Mouse (Mus musculus) forebrain, embryonic 13.5 days (tissue): ENCODE results near the gene Mbnl3. TPM values are rescaled to one million over a fixed set of nuclear protein-coding genes. Genes with fewer than 3 reads are reported as not detected.

Experiments
- ATAC-seq: fragments of 200-750 bp; cut with Nextera tagmentation; 2 replicates; pipeline ENCODE4 v1.8.0; 2017
- H3K27ac ChIP-seq: fragments of 300-500 bp; sonication (generic); 2 replicates; pipeline ENCODE4 v1.5.1; 2015; ENCODE audit warnings: inconsistent platforms, mild to moderate bottlenecking, moderate library complexity
- H3K27me3 ChIP-seq: fragments of 300-500 bp; sonication (generic); 2 replicates; pipeline ENCODE4 v1.6.1; 2015; ENCODE audit warnings: mild to moderate bottlenecking, inconsistent platforms
- H3K36me3 ChIP-seq: fragments of 300-500 bp; sonication (generic); 2 replicates; pipeline ENCODE4 v1.6.1; 2015; ENCODE audit warnings: mild to moderate bottlenecking, inconsistent platforms; ENCODE audit not compliant: poor library complexity, severe bottlenecking
- H3K4me1 ChIP-seq: fragments of 300-500 bp; sonication (generic); 2 replicates; pipeline ENCODE4 v1.6.1; 2015; ENCODE audit warnings: inconsistent platforms
- H3K4me2 ChIP-seq: fragments of 300-500 bp; sonication (generic); 2 replicates; pipeline ENCODE4 v1.6.1; 2015; ENCODE audit warnings: inconsistent platforms, mild to moderate bottlenecking, moderate library complexity
- H3K4me3 ChIP-seq: fragments of 300-500 bp; sonication (generic); 2 replicates; pipeline ENCODE4 v1.5.1; 2015; ENCODE audit warnings: mild to moderate bottlenecking, inconsistent platforms
- H3K9ac ChIP-seq: fragments of 300-500 bp; sonication (generic); 2 replicates; pipeline ENCODE4 v1.6.1; 2015; ENCODE audit warnings: mild to moderate bottlenecking, inconsistent platforms
- H3K9me3 ChIP-seq: fragments of 300-500 bp; sonication (generic); replicated peaks from 2 replicates; pipeline ENCODE4 v1.6.1; 2016; ENCODE audit warnings: inconsistent platforms
- WGBS: fragments of 180-500 bp; shearing (Covaris S2); methylation state at CpG from one replicate; pipeline ENCODE4 v1.1.7; 2015; 5-methylcytosine and 5-hydroxymethylcytosine counted together
- polyA plus RNA-seq: library from polyadenylated mRNA; unstranded; fragments of >200 nt; fragmentation: Nextera tagmentation; extraction: Ambion mirVana; gene quantifications from 2 replicates; pipeline ENCODE4 v1.2.1, GENCODE M21; 2015

Gene Mbnl3
- polyA plus RNA-seq = 3.5 and 4.5 TPM in 2 replicates

DNA sequence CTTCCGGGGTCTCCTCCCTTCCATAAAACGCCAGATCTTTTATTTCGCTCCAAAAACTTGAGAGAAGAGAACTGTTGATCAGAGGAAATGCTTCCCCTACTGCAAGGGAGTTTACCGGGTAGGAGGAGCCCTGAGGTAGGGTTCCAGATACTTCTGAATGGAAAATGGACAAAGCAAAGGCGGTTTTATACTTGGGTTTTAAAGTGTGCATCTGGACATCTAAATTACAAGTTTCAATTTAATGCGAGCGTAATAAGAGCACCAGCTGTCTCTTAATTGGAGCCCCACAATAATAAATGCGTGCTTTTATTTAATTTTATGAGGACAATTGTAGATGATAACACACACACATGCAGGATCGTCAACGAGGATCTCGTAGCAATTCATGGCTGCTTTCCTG lies at the start of gene Mbnl3:
Gene Mbnl3, minus strand, starts transcription at position 101 of the 400 bp plus-strand sequence.
- peak within 1 kb of the TSS; percentile 57 for H3K9ac ChIP-seq
- peak within 1 kb of the TSS; percentile 72 for H3K4me2 ChIP-seq
- no peak for ATAC-seq
- no peak within 1 kb of the TSS; the same call in 1 of the 2 replicates for H3K27ac ChIP-seq
- no peaks in the 10 kb centered on the region; the same call in 1 of the 2 replicates for H3K27me3 ChIP-seq
- 37% methylated on average over 11 of the region's 11 CpGs for WGBS
- peak within 1 kb of the TSS; percentile 51 for H3K4me3 ChIP-seq
- H3K4me1 ChIP-seq = no peaks in the 10 kb centered on the region
- H3K36me3 ChIP-seq = no peaks in the 10 kb centered on the region
- H3K9me3 ChIP-seq = no peaks in the 10 kb centered on the region

DNA sequence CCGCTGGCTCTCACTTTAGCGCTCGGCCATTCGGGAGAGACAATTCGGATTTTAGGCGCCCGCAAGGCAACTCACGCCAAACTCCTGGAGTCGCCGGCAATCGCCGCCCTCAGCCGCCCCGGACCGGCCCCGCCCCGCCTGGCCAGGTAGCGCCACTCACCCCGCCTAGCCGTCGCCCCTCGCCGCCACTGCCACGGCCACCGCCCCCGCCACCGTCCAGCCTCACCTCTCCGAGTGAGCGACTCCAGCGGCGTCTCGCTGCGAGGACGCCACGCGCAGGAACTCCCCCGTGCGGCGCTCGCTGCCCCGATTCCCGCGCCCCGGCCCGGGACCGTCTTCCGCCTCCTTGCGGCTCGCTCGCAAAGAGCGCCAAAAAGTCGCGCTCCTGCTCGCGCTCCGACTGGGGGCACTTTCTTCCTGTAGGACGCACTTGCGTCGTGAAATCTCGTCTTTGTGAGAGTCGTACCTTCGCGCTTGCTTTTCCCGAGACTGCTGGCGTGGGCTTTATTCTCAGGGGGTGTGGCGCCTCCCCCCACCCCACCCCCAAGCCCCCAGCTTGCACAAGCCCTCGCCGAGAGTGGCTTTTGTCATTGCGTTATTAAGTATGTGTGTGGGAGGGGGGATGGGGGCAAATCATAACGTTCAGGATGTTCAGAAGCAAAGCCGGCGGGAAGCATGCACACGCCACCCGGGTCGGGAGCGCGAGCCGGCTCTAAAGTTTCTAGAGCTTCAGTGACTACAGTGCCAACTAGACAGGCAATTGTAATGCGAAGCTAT lies 596 bp downstream of the Mbnl3 start:
- peak; percentile 67 for ATAC-seq
- Histone ChIP-seq H3K4me1 (no peaks in the 10 kb centered on the region), H3K36me3 (no peaks in the 10 kb centered on the region), H3K27ac (no peak overlapping the region; the same call in 1 of the 2 replicates), H3K27me3 (no peaks in the 10 kb centered on the region; the same call in 1 of the 2 replicates), H3K9ac (peak overlapping the region; percentile 57), H3K9me3 (no peaks in the 10 kb centered on the region), H3K4me3 (peak overlapping the region; percentile 51), H3K4me2 (peak overlapping the region; percentile 72)
- 20% methylated on average over 41 of the region's 79 CpGs for WGBS

DNA sequence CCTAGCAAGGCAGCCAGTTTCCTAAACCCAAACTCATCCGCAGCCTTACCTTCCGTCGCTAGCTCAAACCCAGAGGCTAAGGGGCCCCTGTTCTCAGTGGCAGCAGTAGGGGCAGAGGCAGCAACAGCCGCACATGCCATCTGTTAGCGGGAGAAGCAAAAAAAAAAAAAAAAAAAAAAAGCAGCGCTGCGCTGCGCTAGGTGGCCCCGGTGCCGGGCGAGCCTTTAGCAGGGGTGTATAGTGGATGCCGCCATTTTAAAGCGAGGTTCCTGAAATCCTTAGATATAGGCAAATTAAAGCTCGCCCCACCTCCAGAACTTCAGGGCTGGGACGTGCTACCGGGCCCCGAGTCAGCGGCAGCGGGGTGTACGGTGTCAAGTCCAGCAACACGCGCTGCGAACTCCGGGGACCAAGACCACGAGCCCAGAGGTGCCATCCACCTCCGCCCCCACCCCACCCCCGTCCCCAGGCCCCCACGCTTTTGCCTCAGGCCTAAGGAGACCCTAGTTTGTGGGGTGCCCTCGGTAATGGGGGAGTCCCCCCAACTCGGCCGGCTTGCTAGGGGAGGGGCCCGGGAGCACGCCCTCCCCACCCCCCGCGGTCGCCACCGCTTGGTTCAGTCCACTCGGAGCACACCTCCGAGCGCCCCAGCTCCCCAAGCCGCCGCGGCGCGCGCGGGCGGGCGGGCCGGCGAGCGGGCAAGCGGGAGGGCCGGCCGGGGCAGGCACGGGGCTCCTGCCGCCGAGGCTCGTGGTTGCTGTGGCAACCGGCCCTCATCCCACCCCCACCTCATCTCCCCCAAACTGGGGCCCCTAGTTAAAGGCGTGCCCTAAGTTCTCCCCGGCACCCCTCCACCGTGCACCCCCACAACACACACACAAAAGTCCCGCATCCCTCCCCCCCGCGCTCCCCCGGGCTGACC lies 1.4 kb downstream of the Mbnl3 start:
- Histone ChIP-seq H3K4me1 (no peaks in the 10 kb centered on the region), H3K27me3 (no peaks in the 10 kb centered on the region; the same call in 1 of the 2 replicates), H3K9ac (peak overlapping the region; percentile 57), H3K9me3 (no peaks in the 10 kb centered on the region), H3K27ac (no peak overlapping the region; the same call in 1 of the 2 replicates), H3K4me3 (peak overlapping the region; percentile 51), H3K36me3 (no peaks in the 10 kb centered on the region), H3K4me2 (peak overlapping the region; percentile 72)
- ATAC-seq = peak; percentile 86
- WGBS = 21% methylated on average over 41 of the region's 67 CpGs

DNA sequence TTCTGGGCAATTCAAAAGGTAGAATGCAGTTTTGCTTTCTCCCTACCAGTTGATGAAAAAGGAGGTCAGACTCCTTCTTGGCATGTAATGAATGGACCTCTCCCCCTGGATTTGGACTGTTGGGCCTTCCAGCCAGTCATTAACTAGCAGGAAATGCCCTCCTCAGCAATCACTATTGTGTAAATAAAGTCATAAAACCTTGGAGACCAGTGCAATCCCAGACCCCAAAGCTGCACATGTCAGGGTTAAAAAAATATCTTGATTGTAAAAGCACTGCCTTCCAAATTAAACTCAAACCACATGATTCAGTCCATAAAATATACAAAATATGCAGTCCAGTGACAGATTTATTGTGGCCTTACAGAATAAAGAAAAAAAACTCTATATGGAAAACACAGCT lies 9.3 kb downstream of the Mbnl3 start:
- Histone ChIP-seq H3K4me3 (no peak overlapping the region), H3K9me3 (no peaks in the 10 kb centered on the region), H3K9ac (no peak overlapping the region), H3K27ac (no peak overlapping the region), H3K4me1 (no peaks in the 10 kb centered on the region), H3K27me3 (no peaks in the 10 kb centered on the region), H3K36me3 (no peaks in the 10 kb centered on the region), H3K4me2 (no peak overlapping the region)
- no peak for ATAC-seq

DNA sequence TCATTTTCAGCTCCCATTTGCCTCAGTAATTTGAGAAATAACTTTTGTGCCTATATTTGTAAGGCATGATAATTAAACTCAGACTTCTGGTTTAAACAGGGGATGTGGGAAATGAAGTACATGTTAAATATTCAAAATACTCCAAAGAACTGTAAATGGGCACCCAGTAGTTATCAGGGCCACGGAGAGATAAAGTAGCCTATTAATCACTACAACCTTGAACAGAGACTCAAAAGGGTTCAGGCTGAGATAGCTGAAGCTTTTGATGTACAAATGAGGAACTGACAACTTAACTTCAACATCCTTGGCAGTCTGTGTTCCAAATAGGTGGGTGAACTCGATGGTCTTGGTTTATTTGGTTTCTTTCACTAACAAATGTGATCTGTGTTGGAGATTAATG lies 34.4 kb downstream of the Mbnl3 start:
- ATAC-seq = no peak
- no peaks in the 10 kb centered on the region for H3K4me1 ChIP-seq
- H3K4me2 ChIP-seq = no peak overlapping the region
- no peaks in the 10 kb centered on the region for H3K27me3 ChIP-seq
- H3K9ac ChIP-seq = no peak overlapping the region
- WGBS = 60% methylated on average over 2 of the region's 2 CpGs
- H3K4me3 ChIP-seq = no peak overlapping the region
- no peak overlapping the region for H3K27ac ChIP-seq
- H3K36me3 ChIP-seq = no peaks in the 10 kb centered on the region
- H3K9me3 ChIP-seq = no peaks in the 10 kb centered on the region

DNA sequence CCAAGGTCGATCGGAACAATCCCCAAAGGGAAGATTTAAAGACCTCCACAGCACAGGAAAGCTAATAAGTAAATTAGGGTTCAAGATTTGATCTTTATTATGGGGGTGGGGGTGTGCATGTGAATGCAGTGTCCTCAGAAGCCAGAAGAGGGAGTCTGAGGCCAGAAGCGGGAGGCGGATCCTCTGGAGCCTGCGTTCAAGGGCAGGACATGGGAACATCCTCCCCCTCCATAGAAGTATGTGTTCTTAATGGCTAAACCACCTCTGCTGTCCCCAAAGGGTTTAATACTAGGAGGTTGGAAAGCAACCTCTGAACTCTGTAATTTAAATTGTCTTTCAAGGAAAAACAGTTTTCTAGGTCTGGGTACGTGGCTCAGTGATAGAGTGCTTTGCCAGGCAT lies 34.9 kb downstream of the Mbnl3 start:
- no peaks in the 10 kb centered on the region for H3K27me3 ChIP-seq
- no peak overlapping the region for H3K4me2 ChIP-seq
- no peak overlapping the region for H3K27ac ChIP-seq
- 71% methylated on average over 6 of the region's 6 CpGs for WGBS
- H3K4me3 ChIP-seq = no peak overlapping the region
- no peak overlapping the region for H3K9ac ChIP-seq
- H3K36me3 ChIP-seq = no peaks in the 10 kb centered on the region
- no peaks in the 10 kb centered on the region for H3K9me3 ChIP-seq
- no peaks in the 10 kb centered on the region for H3K4me1 ChIP-seq
- no peak for ATAC-seq

DNA sequence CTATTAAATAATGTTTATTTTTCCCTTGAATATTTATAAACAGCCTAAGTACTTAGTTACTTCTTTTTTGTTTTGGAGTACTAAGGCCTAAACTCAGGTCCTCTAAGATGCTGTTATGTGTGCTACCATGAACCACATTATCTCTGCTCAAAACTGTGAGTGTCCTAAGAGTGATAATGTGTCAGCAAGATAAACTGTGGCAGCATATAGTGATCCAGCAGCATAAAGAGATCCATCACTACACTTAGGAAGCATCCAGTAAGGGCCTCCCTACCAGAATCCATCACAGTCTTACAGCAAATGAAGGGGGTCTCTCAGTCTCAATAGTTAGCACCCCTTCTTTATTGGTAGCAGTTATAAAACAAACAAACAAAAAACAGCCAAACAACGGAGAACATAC lies 35.9 kb downstream of the Mbnl3 start:
- no peaks in the 10 kb centered on the region for H3K9me3 ChIP-seq
- no peaks in the 10 kb centered on the region for H3K27me3 ChIP-seq
- H3K9ac ChIP-seq = no peak overlapping the region
- H3K36me3 ChIP-seq = no peaks in the 10 kb centered on the region
- H3K27ac ChIP-seq = no peak overlapping the region
- no peaks in the 10 kb centered on the region for H3K4me1 ChIP-seq
- no peak overlapping the region for H3K4me3 ChIP-seq
- no peak for ATAC-seq
- WGBS = 97% methylated on average over 1 of the region's 1 CpGs
- H3K4me2 ChIP-seq = no peak overlapping the region

DNA sequence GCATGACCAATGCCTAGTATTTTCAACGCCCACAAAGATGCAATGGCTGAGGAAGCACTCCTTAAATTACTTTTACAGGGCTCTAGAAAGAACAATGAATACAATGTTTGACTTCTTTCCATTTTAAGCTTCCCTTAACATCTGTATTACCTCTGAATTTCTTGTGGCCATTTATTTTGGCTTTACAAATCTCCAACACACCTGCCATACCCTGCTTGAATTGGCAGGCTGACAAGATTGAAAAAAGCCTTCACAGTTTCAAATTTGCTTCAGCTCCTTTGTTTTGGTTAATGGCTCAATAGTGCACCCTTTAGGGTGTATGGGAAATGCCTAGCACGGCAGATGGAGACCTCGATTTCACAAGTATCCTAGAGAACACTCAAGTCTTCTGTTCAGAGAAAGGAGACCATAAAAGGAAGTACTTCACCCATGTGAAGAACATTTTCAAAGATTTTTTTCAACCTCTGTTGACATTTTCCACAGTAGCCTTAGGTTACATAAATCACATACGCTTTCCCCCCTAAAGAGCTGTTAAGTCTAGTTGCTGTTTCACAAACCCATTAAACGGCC lies 36.8 kb downstream of the Mbnl3 start:
- ATAC-seq = no peak
- no peaks in the 10 kb centered on the region for H3K9me3 ChIP-seq
- H3K4me2 ChIP-seq = no peak overlapping the region
- no peaks in the 10 kb centered on the region for H3K4me1 ChIP-seq
- no peak overlapping the region for H3K27ac ChIP-seq
- H3K4me3 ChIP-seq = no peak overlapping the region
- H3K36me3 ChIP-seq = no peaks in the 10 kb centered on the region
- H3K9ac ChIP-seq = no peak overlapping the region
- 61% methylated on average over 5 of the region's 5 CpGs for WGBS
- H3K27me3 ChIP-seq = no peaks in the 10 kb centered on the region

DNA sequence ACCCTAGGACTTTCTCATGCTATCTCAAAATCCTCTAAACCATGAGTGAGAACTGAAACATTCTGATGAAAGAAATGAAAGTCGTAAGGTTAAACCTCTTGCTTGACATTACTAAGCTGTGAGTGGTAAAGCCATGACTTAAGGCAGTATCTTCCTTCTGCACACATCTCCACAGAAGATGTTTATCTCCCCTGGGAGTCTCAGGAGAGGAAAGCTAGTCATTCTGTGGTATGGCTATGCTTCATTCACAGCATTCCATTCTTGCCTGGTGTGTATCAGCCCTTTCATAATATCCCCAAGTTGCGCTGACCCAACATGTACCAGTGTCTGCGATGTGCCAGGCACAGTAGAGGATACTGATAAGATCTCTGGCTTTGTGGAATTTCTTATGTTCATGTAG lies 38.4 kb downstream of the Mbnl3 start:
- H3K27me3 ChIP-seq = no peaks in the 10 kb centered on the region
- H3K4me1 ChIP-seq = no peaks in the 10 kb centered on the region
- no peaks in the 10 kb centered on the region for H3K36me3 ChIP-seq
- 95% methylated on average over 3 of the region's 3 CpGs for WGBS
- no peaks in the 10 kb centered on the region for H3K9me3 ChIP-seq
- no peak for ATAC-seq
- H3K9ac ChIP-seq = no peak overlapping the region
- no peak overlapping the region for H3K4me3 ChIP-seq
- no peak overlapping the region for H3K4me2 ChIP-seq
- H3K27ac ChIP-seq = no peak overlapping the region

DNA sequence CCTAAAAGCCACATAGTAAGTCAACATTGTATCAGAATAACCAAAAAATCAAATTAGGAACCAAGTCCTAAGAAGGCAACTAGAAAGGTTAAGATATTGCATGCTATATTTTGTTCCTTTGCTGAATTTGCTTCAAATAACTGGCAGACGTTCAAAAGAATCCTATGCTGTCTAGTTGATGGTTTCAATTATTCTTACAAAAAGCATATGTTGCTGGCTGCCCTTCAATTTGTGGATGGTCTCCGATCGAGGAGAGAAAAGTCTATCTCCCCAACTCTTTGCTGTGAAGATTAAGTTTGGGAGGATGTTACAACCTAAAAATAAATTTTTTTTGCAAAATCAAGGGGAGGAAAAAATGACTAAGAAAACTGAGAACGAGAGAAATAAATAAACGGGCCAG lies 41.6 kb downstream of the Mbnl3 start:
- Histone ChIP-seq H3K9ac (no peak overlapping the region), H3K4me2 (no peak overlapping the region), H3K4me1 (no peaks in the 10 kb centered on the region), H3K27me3 (no peaks in the 10 kb centered on the region), H3K36me3 (no peaks in the 10 kb centered on the region), H3K4me3 (no peak overlapping the region), H3K27ac (no peak overlapping the region), H3K9me3 (no peaks in the 10 kb centered on the region)
- ATAC-seq = no peak
- WGBS = 83% methylated on average over 5 of the region's 5 CpGs

DNA sequence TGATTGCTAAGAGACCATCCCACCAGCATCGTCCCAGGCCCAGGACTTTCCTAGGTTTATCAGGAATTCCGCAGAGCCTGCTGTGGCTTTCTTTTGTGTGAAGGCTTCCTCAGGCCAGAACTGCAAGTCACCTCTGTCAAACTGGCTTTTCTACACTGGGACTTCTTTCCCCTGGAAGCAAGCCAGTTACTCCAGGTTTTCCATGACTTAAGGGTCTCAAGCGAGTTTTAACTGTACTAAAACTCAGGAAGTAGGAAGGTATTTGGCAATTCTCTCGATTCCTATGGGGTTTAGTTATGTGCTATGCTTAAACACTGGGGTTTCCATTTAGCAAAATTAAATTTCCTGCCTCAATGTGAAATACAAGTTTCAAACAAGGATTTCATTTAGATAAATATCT lies 57.9 kb downstream of the Mbnl3 start:
- ATAC-seq = no peak
- Histone ChIP-seq H3K27me3 (no peaks in the 10 kb centered on the region), H3K9ac (no peak overlapping the region), H3K27ac (no peak overlapping the region), H3K36me3 (no peaks in the 10 kb centered on the region), H3K4me1 (no peaks in the 10 kb centered on the region), H3K4me2 (no peak overlapping the region), H3K4me3 (no peak overlapping the region), H3K9me3 (no peaks in the 10 kb centered on the region)
- 59% methylated on average over 4 of the region's 4 CpGs for WGBS

DNA sequence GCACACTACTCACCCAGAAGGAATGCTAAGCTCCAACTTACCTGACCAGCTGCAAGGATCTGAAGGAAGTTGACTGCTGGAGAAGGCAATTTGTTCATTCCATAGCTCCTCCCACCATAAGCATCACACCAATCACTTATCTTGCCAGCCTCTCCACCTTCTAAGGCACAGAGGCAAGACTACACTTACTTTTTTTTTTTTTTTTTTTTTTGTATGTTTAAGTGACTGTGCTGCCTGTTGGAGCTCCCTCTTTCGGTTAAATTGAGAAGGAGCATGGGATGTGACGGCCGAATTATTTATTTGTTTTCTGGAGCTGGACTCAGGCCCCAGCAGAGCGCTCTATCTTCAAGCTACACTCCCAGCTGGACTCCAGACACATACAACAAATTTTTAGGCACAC lies 60.0 kb downstream of the Mbnl3 start:
- 47% methylated on average over 4 of the region's 4 CpGs for WGBS
- ATAC-seq = no peak
- no peak overlapping the region for H3K27ac ChIP-seq

More for the DNA sequence above, 60.0 kb downstream of the Mbnl3 start:
- Histone ChIP-seq H3K4me1 (no peaks in the 10 kb centered on the region), H3K36me3 (no peaks in the 10 kb centered on the region), H3K4me3 (no peak overlapping the region), H3K9me3 (no peaks in the 10 kb centered on the region), H3K27me3 (no peaks in the 10 kb centered on the region), H3K4me2 (no peak overlapping the region), H3K9ac (no peak overlapping the region)
